Mouse (Mus musculus): ENCODE data around the gene Cmtm4. TPM values are rescaled to one million over a fixed set of nuclear protein-coding genes. Genes with fewer than 3 reads are reported as not detected.
"Not testable (repeated sequence)": the region's sequence is repeated elsewhere in the genome, so short reads cannot be mapped to it uniquely, and the experiment has no call there.

The Cmtm4 gene
- total and polyA plus RNA-seq, 2 experiments = 9.8 to 10.0 TPM

- Histone ChIP-seq H3K4me1 (ENCODE audit: control insufficient read depth, insufficient read depth, low read length) (no peaks in the 10 kb centered on the region), H3K36me3 (ENCODE audit: control insufficient read depth, insufficient read depth, low read length) (no peaks in the 10 kb centered on the region), H3K4me3 (ENCODE audit: insufficient read depth, low read depth, low read length) (no peak overlapping the region), H3K9ac (ENCODE audit: low read depth, low read length) (no peak overlapping the region), H3K27me3 (ENCODE audit: control insufficient read depth, insufficient read depth, low read length) (no peaks in the 10 kb centered on the region), H3K79me2 (ENCODE audit: control insufficient read depth, insufficient read depth, low read length) (no peaks in the 10 kb centered on the region), H3K27ac (replicated peaks; ENCODE audit: insufficient read depth, low read depth, low read length) (no peak overlapping the region)
- TF ChIP-seq POLR2A (IDR thresholded peaks at IDR 0.05; ENCODE audit: extremely low read depth, insufficient read depth, low read length) = no peak
- no peak for TF ChIP-seq CTCF (IDR thresholded peaks at IDR 0.05; ENCODE audit: low read depth, low read length)
- no peak for DNase-seq (ENCODE audit: extremely low read depth, low read depth, low spot score)
- 82% methylated on average over 11 of the region's 11 CpGs for WGBS
These were observed 90.6 kb downstream of the Cmtm4 start for GRCm38 (mm10) chr8:104304962-104305361.

DNA sequence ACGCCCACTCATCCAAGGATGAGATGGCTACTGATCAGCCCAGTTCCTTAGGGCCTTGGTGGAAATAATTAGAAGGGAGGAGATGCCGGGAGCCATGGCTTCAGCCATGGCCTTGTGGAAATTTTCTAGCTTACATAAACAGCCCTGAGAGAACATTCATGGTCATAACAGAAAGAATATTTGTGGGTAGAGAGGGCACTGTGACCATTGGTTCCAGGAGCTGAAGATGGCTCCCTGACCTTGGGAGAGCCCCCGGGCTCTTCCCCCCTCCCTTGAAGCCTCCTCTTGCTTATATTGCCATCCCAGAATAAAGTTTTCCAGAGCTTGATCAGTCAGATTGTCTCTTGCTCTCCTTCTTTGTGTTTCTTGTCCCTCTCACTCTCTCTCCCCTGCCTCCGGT is 93.1 kb downstream of the Cmtm4 start:
- H3K79me2 ChIP-seq (ENCODE audit: control insufficient read depth, insufficient read depth, low read length); H3K4me3 ChIP-seq (ENCODE audit: insufficient read depth, low read depth, low read length); H3K9ac ChIP-seq (ENCODE audit: low read depth, low read length); H3K27me3 ChIP-seq (ENCODE audit: control insufficient read depth, insufficient read depth, low read length); H3K27ac ChIP-seq (replicated peaks; ENCODE audit: insufficient read depth, low read depth, low read length); DNase-seq (ENCODE audit: extremely low read depth, low read depth, low spot score); H3K36me3 ChIP-seq (ENCODE audit: control insufficient read depth, insufficient read depth, low read length); H3K4me1 ChIP-seq (ENCODE audit: control insufficient read depth, insufficient read depth, low read length): not testable (repeated sequence)
- 92% methylated on average over 4 of the region's 4 CpGs for WGBS

GRCm38 (mm10) chr8:104301577-104301976 is 94.0 kb downstream of the Cmtm4 start:
- H3K36me3 ChIP-seq (ENCODE audit: control insufficient read depth, insufficient read depth, low read length); H3K79me2 ChIP-seq (ENCODE audit: control insufficient read depth, insufficient read depth, low read length); H3K9ac ChIP-seq (ENCODE audit: low read depth, low read length); H3K4me3 ChIP-seq (ENCODE audit: insufficient read depth, low read depth, low read length); H3K4me1 ChIP-seq (ENCODE audit: control insufficient read depth, insufficient read depth, low read length); DNase-seq (ENCODE audit: extremely low read depth, low read depth, low spot score); H3K27ac ChIP-seq (replicated peaks; ENCODE audit: insufficient read depth, low read depth, low read length); H3K27me3 ChIP-seq (ENCODE audit: control insufficient read depth, insufficient read depth, low read length): not testable (repeated sequence)
- 44% methylated on average over 3 of the region's 3 CpGs for WGBS

Other genes starting within 250 kb of the Cmtm4 start
- not detected in 2 replicates for gene Bean1, start 225.4 kb downstream of the Cmtm4 start, total RNA-seq (2014; rRNA removed)
- gene Bean1, start 225.4 kb downstream of the Cmtm4 start, polyA plus RNA-seq (2012; rRNA removed) = not detected in 2 replicates
- 14.5 and 16.6 TPM in 2 replicates for gene Tk2, start 147.2 kb downstream of the Cmtm4 start, total RNA-seq (2014; rRNA removed)
- gene Tk2, start 147.2 kb downstream of the Cmtm4 start, polyA plus RNA-seq (2012; rRNA removed) = 14.4 and 18.8 TPM in 2 replicates
- 1.9 and 2.1 TPM in 2 replicates for gene Cklf, start 144.9 kb downstream of the Cmtm4 start, total RNA-seq (2014; rRNA removed)
- 1.4 and 2.0 TPM in 2 replicates for gene Cklf, start 144.9 kb downstream of the Cmtm4 start, polyA plus RNA-seq (2012; rRNA removed)
- gene Cmtm2a, start 102.6 kb downstream of the Cmtm4 start, total RNA-seq (2014; rRNA removed) = not detected in 2 replicates
- not detected in 2 replicates for gene Cmtm2a, start 102.6 kb downstream of the Cmtm4 start, polyA plus RNA-seq (2012; rRNA removed)
- gene Gm45711, start 85.7 kb downstream of the Cmtm4 start, total RNA-seq (2014; rRNA removed) = not detected in 2 replicates
- gene Gm45711, start 85.7 kb downstream of the Cmtm4 start, polyA plus RNA-seq (2012; rRNA removed) = not detected in 2 replicates
- not detected in 2 replicates for gene Cmtm1, start 85.7 kb downstream of the Cmtm4 start, total RNA-seq (2014; rRNA removed)
- not detected in 2 replicates for gene Cmtm1, start 85.7 kb downstream of the Cmtm4 start, polyA plus RNA-seq (2012; rRNA removed)
- gene Gm11020, start 74.2 kb downstream of the Cmtm4 start, total RNA-seq (2014; rRNA removed) = not detected in 2 replicates
- not detected in 2 replicates for gene Gm11020, start 74.2 kb downstream of the Cmtm4 start, polyA plus RNA-seq (2012; rRNA removed)
- gene Cmtm2b, start 73.6 kb downstream of the Cmtm4 start, total RNA-seq (2014; rRNA removed) = not detected in 2 replicates
- not detected in 2 replicates for gene Cmtm2b, start 73.6 kb downstream of the Cmtm4 start, polyA plus RNA-seq (2012; rRNA removed)
- gene Cmtm3, start 56.4 kb downstream of the Cmtm4 start, total RNA-seq (2014; rRNA removed) = 6.3 and 8.1 TPM in 2 replicates
- 12.1 and 24.6 TPM in 2 replicates for gene Cmtm3, start 56.4 kb downstream of the Cmtm4 start, polyA plus RNA-seq (2012; rRNA removed)
- 13.8 and 15.4 TPM in 2 replicates for gene Dync1li2, start 47.2 kb upstream of the Cmtm4 start, total RNA-seq (2014; rRNA removed)
- gene Dync1li2, start 47.2 kb upstream of the Cmtm4 start, polyA plus RNA-seq (2012; rRNA removed) = 5.7 and 6.3 TPM in 2 replicates
- not detected in 2 replicates for gene Terb1, start 114.1 kb upstream of the Cmtm4 start, total RNA-seq (2014; rRNA removed)
- not detected in 2 replicates for gene Terb1, start 114.1 kb upstream of the Cmtm4 start, polyA plus RNA-seq (2012; rRNA removed)
- 23.9 and 30.1 TPM in 2 replicates for gene Nae1, start 138.8 kb upstream of the Cmtm4 start, total RNA-seq (2014; rRNA removed)
- 4.5 and 7.3 TPM in 2 replicates for gene Nae1, start 138.8 kb upstream of the Cmtm4 start, polyA plus RNA-seq (2012; rRNA removed)
- 1.0 and 1.2 TPM in 2 replicates for gene Car7, start 138.9 kb upstream of the Cmtm4 start, total RNA-seq (2014; rRNA removed)
- gene Car7, start 138.9 kb upstream of the Cmtm4 start, polyA plus RNA-seq (2012; rRNA removed) = 1.8 and 2.6 TPM in 2 replicates
- gene Pdp2, start 195.6 kb upstream of the Cmtm4 start, total RNA-seq (2014; rRNA removed) = 16.4 and 20.0 TPM in 2 replicates
- 9.6 and 11.9 TPM in 2 replicates for gene Pdp2, start 195.6 kb upstream of the Cmtm4 start, polyA plus RNA-seq (2012; rRNA removed)
- gene Cdh16, start 228.6 kb upstream of the Cmtm4 start, total RNA-seq (2014; rRNA removed) = 0.07 TPM in 1 of 2 replicates, not detected in the other
- gene Cdh16, start 228.6 kb upstream of the Cmtm4 start, polyA plus RNA-seq (2012; rRNA removed) = not detected in 2 replicates
- 0.34 and 0.46 TPM in 2 replicates for gene Rrad, start 235.5 kb upstream of the Cmtm4 start, total RNA-seq (2014; rRNA removed)
- gene Rrad, start 235.5 kb upstream of the Cmtm4 start, polyA plus RNA-seq (2012; rRNA removed) = 0.23 and 0.50 TPM in 2 replicates
- gene Ciao2b, start 246.2 kb upstream of the Cmtm4 start, total RNA-seq (2014; rRNA removed) = 18.7 and 18.9 TPM in 2 replicates
- gene Ciao2b, start 246.2 kb upstream of the Cmtm4 start, polyA plus RNA-seq (2012; rRNA removed) = 20.4 and 24.2 TPM in 2 replicates